Mouse (Mus musculus) olfactory bulb, adult 2 months (tissue): ENCODE data around the gene Il17rc.

Experiments
- CTCF ChIP-seq: fragments of 200-500 bp; IDR thresholded peaks from 2 replicates; pipeline ENCODE4 v1.5.1; 2012; ENCODE audit warnings: low read depth, mild to moderate bottlenecking, low read length, moderate library complexity; ENCODE audit not compliant: insufficient read depth
- POLR2A ChIP-seq: fragments of 200-500 bp; IDR thresholded peaks from 2 replicates; pipeline ENCODE4 v1.6.1; 2012; ENCODE audit warnings: mild to moderate bottlenecking, low read depth, low read length, moderate library complexity; ENCODE audit not compliant: insufficient read depth

DNA sequence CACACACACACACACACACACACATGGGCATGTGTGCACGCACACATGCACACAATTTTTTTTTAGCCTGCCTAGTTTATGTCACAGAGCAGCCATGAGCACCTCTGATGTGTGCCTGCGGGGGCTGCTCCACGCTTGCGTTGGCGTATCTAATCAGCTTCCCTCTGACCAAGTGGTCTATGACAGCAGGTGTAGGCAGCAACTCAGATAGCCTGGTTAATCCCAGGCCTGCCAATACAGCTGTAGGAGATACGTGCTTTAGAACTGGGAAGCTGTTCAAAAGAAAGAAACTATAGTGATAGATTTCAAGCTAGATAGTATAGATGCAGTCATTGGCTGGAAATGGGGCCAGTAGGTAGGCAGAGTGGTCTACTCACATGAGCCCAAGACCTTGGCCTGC is 2.5 kb downstream of the Il17rc start:
- no peak for TF ChIP-seq POLR2A
- TF ChIP-seq CTCF: no peak
